In the genomic region with DNA sequence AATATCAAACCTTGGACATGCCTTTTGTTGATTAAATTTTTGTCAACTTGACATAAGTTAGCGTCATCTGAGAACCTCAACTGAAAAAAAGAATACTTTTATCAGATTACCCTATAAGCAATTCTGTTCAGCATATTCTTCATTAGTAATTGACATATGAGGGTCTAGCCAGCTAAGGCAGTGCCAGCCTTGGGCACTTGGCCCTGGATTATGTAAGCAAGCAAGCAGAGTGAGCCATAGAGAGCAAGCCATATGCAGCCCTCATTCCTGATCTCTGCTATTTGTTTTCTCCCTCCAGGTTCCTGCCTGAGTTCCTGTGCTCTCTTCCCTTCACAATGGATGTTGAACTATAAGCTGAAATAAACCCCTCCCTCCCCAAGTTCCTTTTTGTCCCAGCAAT, we compare ENCODE assay signal across 26 mouse cellular contexts.
"Had no signal": no experiment of that assay in that cellular context is flagged by ENCODE, and none has a peak within 500 bp of the region (broad histone marks: within the 10 kb centered on the region; RNA-seq: fewer than 3 reads in every experiment).

No protein-coding gene starts in this region.

- ATAC-seq: forebrain, embryonic 13.5 days; forebrain, embryonic 14.5 days; forebrain, embryonic 15.5 days; forebrain, embryonic 16.5 days; forebrain, postnatal 0 days had no signal

- H3K4me2 ChIP-seq: embryonic facial prominence, embryonic 12.5 days; embryonic facial prominence, embryonic 13.5 days; embryonic facial prominence, embryonic 15.5 days; forebrain, embryonic 12.5 days; forebrain, embryonic 13.5 days; forebrain, embryonic 15.5 days had no signal

- DNase-seq: cerebellum, adult 9-10 months; cerebellum, adult 9-11 months; cerebellum, postnatal 25 days; cerebellum, postnatal 36 days; embryo, embryonic 11 days; forebrain, postnatal 0 days; gastrocnemius, adult 2 months; gastrocnemius, postnatal 10 days; gastrocnemius, postnatal 14 days; gastrocnemius, postnatal 25 days; gastrocnemius, postnatal 36 days; heart, adult 11 months; heart, adult 18-20 months; heart, adult 2 months had no signal

- H3K9me3 ChIP-seq: embryonic facial prominence, embryonic 10.5 days; embryonic facial prominence, embryonic 12.5 days; embryonic facial prominence, embryonic 13.5 days; embryonic facial prominence, embryonic 15.5 days; forebrain, embryonic 10.5 days; forebrain, embryonic 12.5 days; forebrain, embryonic 13.5 days; forebrain, embryonic 15.5 days; heart, embryonic 10.5 days had no signal

- H3K27me3 ChIP-seq: embryonic facial prominence, embryonic 12.5 days; embryonic facial prominence, embryonic 13.5 days; embryonic facial prominence, embryonic 15.5 days; forebrain, embryonic 12.5 days; forebrain, embryonic 13.5 days; forebrain, embryonic 15.5 days had no signal

- H3K4me3 ChIP-seq: embryonic facial prominence, embryonic 10.5 days; embryonic facial prominence, embryonic 12.5 days; embryonic facial prominence, embryonic 13.5 days; embryonic facial prominence, embryonic 15.5 days; erythroblast, embryonic 14.5 days; forebrain, embryonic 10.5 days; forebrain, embryonic 12.5 days; forebrain, embryonic 13.5 days; forebrain, embryonic 15.5 days; gastrocnemius, adult 2 months; heart, adult 2 months; heart, embryonic 10.5 days had no signal

- H3K27ac ChIP-seq: embryonic facial prominence, embryonic 10.5 days; embryonic facial prominence, embryonic 12.5 days; embryonic facial prominence, embryonic 13.5 days; embryonic facial prominence, embryonic 15.5 days; forebrain, embryonic 10.5 days; forebrain, embryonic 12.5 days; forebrain, embryonic 13.5 days; forebrain, embryonic 15.5 days; gastrocnemius, adult 2 months; heart, adult 2 months; heart, embryonic 10.5 days had no signal

- H3K4me1 ChIP-seq: embryonic facial prominence, embryonic 10.5 days; embryonic facial prominence, embryonic 12.5 days; embryonic facial prominence, embryonic 13.5 days; embryonic facial prominence, embryonic 15.5 days; forebrain, embryonic 10.5 days; forebrain, embryonic 12.5 days; forebrain, embryonic 15.5 days; heart, embryonic 10.5 days had no signal

- H3K9ac ChIP-seq: embryonic facial prominence, embryonic 12.5 days; embryonic facial prominence, embryonic 13.5 days; embryonic facial prominence, embryonic 15.5 days; forebrain, embryonic 12.5 days; forebrain, embryonic 13.5 days; forebrain, embryonic 15.5 days; forebrain, postnatal 0 days had no signal

- H3K36me3 ChIP-seq: embryonic facial prominence, embryonic 10.5 days; embryonic facial prominence, embryonic 12.5 days; embryonic facial prominence, embryonic 13.5 days; embryonic facial prominence, embryonic 15.5 days; forebrain, embryonic 12.5 days; forebrain, embryonic 15.5 days; heart, embryonic 10.5 days had no signal
